Mouse (Mus musculus) spleen, adult 18-20 months (tissue): ENCODE data around the gene Tnxb.

Experiments
- DNase-seq, 2 experiments: peaks; one replicate each; pipeline ENCODE4 v3.0.0; 2022; ENCODE audit warnings: mixed read lengths in 2 of 2

Gene Tnxb

GRCm38 (mm10) chr17:34670235-34670634 lies at the start of gene Tnxb:
TSS of gene Tnxb (plus strand) at chr17:34670535.
- no peak for DNase-seq

- no peak for DNase-seq
Measured at GRCm38 (mm10) chr17:34621006-34621405, 49.3 kb upstream of the Tnxb start.

- no peak for DNase-seq
Measured at GRCm38 (mm10) chr17:34623161-34623560, 47.2 kb upstream of the Tnxb start.

- DNase-seq: no peak
Measured at GRCm38 (mm10) chr17:34624981-34625380, 45.4 kb upstream of the Tnxb start.

GRCm38 (mm10) chr17:34626062-34626772 lies 44.1 kb upstream of the Tnxb start:
- no peak for DNase-seq

- peak in 1 of 2 experiments; percentile 37 for DNase-seq
Measured at GRCm38 (mm10) chr17:34626773-34627092, 43.6 kb upstream of the Tnxb start.

- DNase-seq: peak in 1 of 2 experiments; percentile 59
Measured at GRCm38 (mm10) chr17:34627093-34627942, 43.0 kb upstream of the Tnxb start.

GRCm38 (mm10) chr17:34627943-34628643 lies 42.2 kb upstream of the Tnxb start, which contains the start of gene Ppt2:
TSS of gene Ppt2 (minus strand) at chr17:34628510.
- peak in 1 of 2 experiments; percentile 45 for DNase-seq

- no peak for DNase-seq
Measured at GRCm38 (mm10) chr17:34628644-34628967, 41.7 kb upstream of the Tnxb start.

- no peak for DNase-seq
Measured at GRCm38 (mm10) chr17:34629221-34629751, 41.0 kb upstream of the Tnxb start, which contains the start of gene Prrt1. TSS of gene Prrt1 (plus strand) at chr17:34629533.

- DNase-seq: no peak
Measured at GRCm38 (mm10) chr17:34629796-34630603, 40.3 kb upstream of the Tnxb start.

GRCm38 (mm10) chr17:34630761-34631301 lies 39.5 kb upstream of the Tnxb start:
- DNase-seq: no peak

- no peak for DNase-seq
Measured at GRCm38 (mm10) chr17:34631647-34632046, 38.7 kb upstream of the Tnxb start.

- DNase-seq: peak; percentile 61 to 72
Measured at GRCm38 (mm10) chr17:34632261-34632691, 38.1 kb upstream of the Tnxb start.

- DNase-seq: no peak
Measured at GRCm38 (mm10) chr17:34635671-34636070, 34.7 kb upstream of the Tnxb start.

GRCm38 (mm10) chr17:34637459-34637858 lies 32.9 kb upstream of the Tnxb start:
- DNase-seq: no peak

GRCm38 (mm10) chr17:34639461-34640255 lies 30.7 kb upstream of the Tnxb start:
- no peak for DNase-seq

GRCm38 (mm10) chr17:34640778-34641601 lies 29.3 kb upstream of the Tnxb start:
- no peak for DNase-seq

- DNase-seq: no peak
Measured at GRCm38 (mm10) chr17:34641945-34642344, 28.4 kb upstream of the Tnxb start.

GRCm38 (mm10) chr17:34643379-34643778 lies 27.0 kb upstream of the Tnxb start:
- DNase-seq: no peak
